Mouse (Mus musculus): ENCODE results near the gene Gm45785. TPM values are rescaled to one million over a fixed set of nuclear protein-coding genes. Genes with fewer than 3 reads are reported as not detected.

The Gm45785 gene
- total and polyA plus RNA-seq, 2 experiments from 2014 or later, result 2.0 TPM; not detected in 1

GRCm38 (mm10) chr7:140811714-140812113 is 44.4 kb downstream of the Gm45785 start:
- Histone ChIP-seq H3K9me3 (ENCODE audit: low read length) (no peaks in the 10 kb centered on the region), H3K27me3 (ENCODE audit: insufficient read depth, low read length) (no peaks in the 10 kb centered on the region), H3K36me3 (ENCODE audit: insufficient read depth) (peaks cover 17% of the 10 kb centered on the region), H3K9ac (no peak overlapping the region), H3K4me3 (ENCODE audit: low read depth, low read length) (no peak overlapping the region), H3K27ac (ENCODE audit: low read depth, low read length) (no peak overlapping the region), H3K4me2 (ENCODE audit: low read depth) (no peak overlapping the region), H3K4me1 (ENCODE audit: insufficient read depth) (no peaks in the 10 kb centered on the region)
- ATAC-seq, result peak; percentile 48; the same call in 1 of the 2 replicates
- no peak for TF ChIP-seq CTCF (IDR thresholded peaks at IDR 0.05; ENCODE audit: low read depth)
- DNase-seq, result peak; percentile 9
- 78% methylated on average over 13 of the region's 13 CpGs for WGBS

GRCm38 (mm10) chr7:140810496-140810895 is 45.6 kb downstream of the Gm45785 start:
- Histone ChIP-seq H3K36me3 (ENCODE audit: insufficient read depth) (peaks cover 17% of the 10 kb centered on the region), H3K4me2 (ENCODE audit: low read depth) (no peak overlapping the region), H3K27ac (ENCODE audit: low read depth, low read length) (no peak overlapping the region), H3K9me3 (ENCODE audit: low read length) (no peaks in the 10 kb centered on the region), H3K4me3 (ENCODE audit: low read depth, low read length) (no peak overlapping the region), H3K9ac (no peak overlapping the region), H3K4me1 (ENCODE audit: insufficient read depth) (no peaks in the 10 kb centered on the region), H3K27me3 (ENCODE audit: insufficient read depth, low read length) (no peaks in the 10 kb centered on the region)
- ATAC-seq, result no peak
- TF ChIP-seq CTCF (IDR thresholded peaks at IDR 0.05; ENCODE audit: low read depth), result 0 out of 2 replicates have a peak, but pooled peaks have one; percentile 13
- DNase-seq, result no peak
- WGBS, result 92% methylated on average over 6 of the region's 6 CpGs

- ATAC-seq, result peak; percentile 29; the same call in 1 of the 2 replicates
- no peaks in the 10 kb centered on the region for H3K27me3 ChIP-seq (ENCODE audit: insufficient read depth, low read length)
- TF ChIP-seq CTCF (IDR thresholded peaks at IDR 0.05; ENCODE audit: low read depth), result peak; percentile 57
- peak; percentile 11 for DNase-seq
- H3K4me3 ChIP-seq (ENCODE audit: low read depth, low read length), result no peak overlapping the region
- no peak overlapping the region for H3K4me2 ChIP-seq (ENCODE audit: low read depth)
- no peak overlapping the region for H3K9ac ChIP-seq
- H3K27ac ChIP-seq (ENCODE audit: low read depth, low read length), result no peak overlapping the region
- WGBS, result 13% methylated on average over 1 of the region's 1 CpGs
- H3K4me1 ChIP-seq (ENCODE audit: insufficient read depth), result no peaks in the 10 kb centered on the region
- no peaks in the 10 kb centered on the region for H3K9me3 ChIP-seq (ENCODE audit: low read length)
- H3K36me3 ChIP-seq (ENCODE audit: insufficient read depth), result no peaks in the 10 kb centered on the region
Observed at GRCm38 (mm10) chr7:140805704-140806103, 50.4 kb downstream of the Gm45785 start.

- H3K9me3 ChIP-seq (ENCODE audit: low read length), result no peaks in the 10 kb centered on the region
- no peak overlapping the region for H3K4me2 ChIP-seq (ENCODE audit: low read depth)
- no peaks in the 10 kb centered on the region for H3K4me1 ChIP-seq (ENCODE audit: insufficient read depth)
- ATAC-seq, result no peak
- no peak overlapping the region for H3K4me3 ChIP-seq (ENCODE audit: low read depth, low read length)
- no peak for DNase-seq
- H3K27me3 ChIP-seq (ENCODE audit: insufficient read depth, low read length), result no peaks in the 10 kb centered on the region
- 69% methylated on average over 6 of the region's 6 CpGs for WGBS
- no peak overlapping the region for H3K27ac ChIP-seq (ENCODE audit: low read depth, low read length)
- H3K36me3 ChIP-seq (ENCODE audit: insufficient read depth), result no peaks in the 10 kb centered on the region
- no peak overlapping the region for H3K9ac ChIP-seq
- TF ChIP-seq CTCF (IDR thresholded peaks at IDR 0.05; ENCODE audit: low read depth), result no peak
Observed at GRCm38 (mm10) chr7:140802629-140803028, 53.5 kb downstream of the Gm45785 start.

GRCm38 (mm10) chr7:140798212-140798611 is 57.9 kb downstream of the Gm45785 start:
- Histone ChIP-seq H3K9me3 (ENCODE audit: low read length) (no peaks in the 10 kb centered on the region), H3K4me3 (ENCODE audit: low read depth, low read length) (no peak overlapping the region), H3K36me3 (ENCODE audit: insufficient read depth) (no peaks in the 10 kb centered on the region), H3K4me1 (ENCODE audit: insufficient read depth) (no peaks in the 10 kb centered on the region), H3K27ac (ENCODE audit: low read depth, low read length) (no peak overlapping the region), H3K27me3 (ENCODE audit: insufficient read depth, low read length) (no peaks in the 10 kb centered on the region), H3K9ac (no peak overlapping the region), H3K4me2 (ENCODE audit: low read depth) (no peak overlapping the region)
- DNase-seq (no peak), ATAC-seq (no peak)
- no peak for TF ChIP-seq CTCF (IDR thresholded peaks at IDR 0.05; ENCODE audit: low read depth)
- WGBS, result 67% methylated on average over 2 of the region's 2 CpGs

GRCm38 (mm10) chr7:140797619-140798018 is 58.5 kb downstream of the Gm45785 start:
- no peaks in the 10 kb centered on the region for H3K27me3 ChIP-seq (ENCODE audit: insufficient read depth, low read length)
- 84% methylated on average over 3 of the region's 3 CpGs for WGBS
- no peaks in the 10 kb centered on the region for H3K9me3 ChIP-seq (ENCODE audit: low read length)
- H3K36me3 ChIP-seq (ENCODE audit: insufficient read depth), result no peaks in the 10 kb centered on the region
- no peak overlapping the region for H3K27ac ChIP-seq (ENCODE audit: low read depth, low read length)
- H3K4me1 ChIP-seq (ENCODE audit: insufficient read depth), result no peaks in the 10 kb centered on the region
- H3K4me2 ChIP-seq (ENCODE audit: low read depth), result no peak overlapping the region
- DNase-seq (no peak), ATAC-seq (no peak)
- TF ChIP-seq CTCF (IDR thresholded peaks at IDR 0.05; ENCODE audit: low read depth), result no peak
- no peak overlapping the region for H3K9ac ChIP-seq
- no peak overlapping the region for H3K4me3 ChIP-seq (ENCODE audit: low read depth, low read length)

- no peak overlapping the region for H3K4me3 ChIP-seq (ENCODE audit: low read depth, low read length)
- ATAC-seq, result no peak
- H3K4me1 ChIP-seq (ENCODE audit: insufficient read depth), result no peaks in the 10 kb centered on the region
- H3K4me2 ChIP-seq (ENCODE audit: low read depth), result no peak overlapping the region
- H3K9me3 ChIP-seq (ENCODE audit: low read length), result no peaks in the 10 kb centered on the region
- H3K36me3 ChIP-seq (ENCODE audit: insufficient read depth), result no peaks in the 10 kb centered on the region
- no peak overlapping the region for H3K9ac ChIP-seq
- TF ChIP-seq CTCF (IDR thresholded peaks at IDR 0.05; ENCODE audit: low read depth), result no peak
- WGBS, result 68% methylated on average over 4 of the region's 4 CpGs
- DNase-seq, result no peak
- H3K27me3 ChIP-seq (ENCODE audit: insufficient read depth, low read length), result no peaks in the 10 kb centered on the region
- no peak overlapping the region for H3K27ac ChIP-seq (ENCODE audit: low read depth, low read length)
Observed at GRCm38 (mm10) chr7:140793541-140793940, 62.6 kb downstream of the Gm45785 start.

Data from forebrain, postnatal 0 days (tissue).